Mouse (Mus musculus) CH12.LX (cell line): ENCODE measurements around the gene Gm37240.
A peak's percentile ranks its signal among the peaks of the same experiment; 100 is the strongest.

Source experiments
- CTCF ChIP-seq, 2 experiments: IDR thresholded peaks in 1 of 2; conservative IDR thresholded peaks in 1 of 2; 2 replicates each; pipeline ENCODE4 v1.5.1; 2011 to 2012; ENCODE audit warnings: low read depth in 2 of 2, low read length in 2 of 2, improper control_type of control experiment in 1 of 2, inconsistent platforms in 1 of 2, mild to moderate bottlenecking in 1 of 2, moderate library complexity in 1 of 2
- EP300 ChIP-seq: IDR thresholded peaks from 2 replicates; pipeline ENCODE4 v1.6.1; 2011; ENCODE audit warnings: low read length, improper control_type of control experiment
- HCFC1 ChIP-seq: IDR thresholded peaks from 2 replicates; pipeline ENCODE4 v1.6.1; 2012; ENCODE audit warnings: low read depth, mild to moderate bottlenecking, inconsistent platforms, low read length, improper control_type of control experiment
- ZC3H11A ChIP-seq: IDR thresholded peaks from 2 replicates; pipeline ENCODE4 v1.6.1; 2012; ENCODE audit warnings: low read depth, mild to moderate bottlenecking, inconsistent platforms, low read length, improper control_type of control experiment

DNA sequence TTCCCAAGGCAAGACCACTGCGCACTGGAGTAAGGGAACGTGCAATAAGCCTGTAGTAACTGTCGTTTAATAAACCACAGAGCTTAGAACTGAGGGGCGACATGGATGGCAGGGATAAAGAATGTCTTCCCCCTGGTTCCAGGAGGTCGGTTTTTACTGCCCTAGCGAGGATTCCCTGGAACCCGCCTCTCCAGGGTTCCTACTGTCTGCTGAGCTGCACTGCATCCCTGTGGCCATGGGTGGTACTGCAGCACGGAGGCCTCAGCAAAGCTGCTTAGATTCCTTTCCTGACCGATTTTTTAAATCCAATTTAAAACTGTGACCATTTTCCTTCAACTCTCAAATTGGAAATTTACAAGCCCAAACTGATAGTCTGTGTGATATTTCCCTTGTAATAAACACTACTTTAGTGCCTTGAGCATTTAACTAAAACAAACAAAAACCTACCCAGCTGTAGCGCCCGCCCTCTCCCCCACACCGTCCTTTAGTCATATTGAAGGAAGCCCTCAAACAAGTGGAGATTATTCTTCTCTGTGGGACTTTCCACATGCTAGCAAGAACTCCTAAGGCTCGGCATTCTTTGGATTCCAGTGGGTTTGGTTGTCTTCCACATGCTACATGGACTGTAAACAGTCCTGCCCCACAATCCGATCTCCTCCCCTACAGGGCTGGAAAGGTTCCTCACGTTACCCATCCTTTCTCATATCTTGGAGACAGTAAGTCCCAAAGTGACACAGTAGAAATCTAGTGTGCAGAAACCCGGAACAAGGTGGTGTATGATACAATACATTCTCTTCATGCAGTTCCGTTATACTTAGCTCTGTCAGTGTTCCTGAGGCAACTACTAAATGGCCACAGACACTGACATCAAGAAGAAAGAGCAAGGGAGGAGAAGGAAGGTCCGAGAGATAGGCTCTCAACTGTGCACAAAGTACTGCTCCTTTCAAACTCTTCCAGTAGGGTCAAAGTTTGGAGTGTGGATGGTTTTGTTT lies 36.9 kb upstream of the Gm37240 start:
- TF ChIP-seq ZC3H11A, result peak; percentile 50
- TF ChIP-seq CTCF (conservative IDR thresholded peaks at IDR 0.05 in 1 of 2, IDR thresholded peaks at IDR 0.05 in 1 of 2; ENCODE audit: low read depth in 2 of 2, low read length in 2 of 2), result peak; percentile 84 to 90
- TF ChIP-seq HCFC1, result no peak
- TF ChIP-seq EP300, result no peak
